Mouse (Mus musculus): ENCODE measurements around the gene Crcp.
A peak's percentile ranks its signal among the peaks of the same experiment; 100 is the strongest.

Crcp gene

GRCm38 (mm10) chr5:130056303-130056702, 27.2 kb downstream of the Crcp start:
- DNase-seq (ENCODE audit: low read depth, low spot score): no peak

GRCm38 (mm10) chr5:130059413-130060328, 30.6 kb downstream of the Crcp start:
- no peak for DNase-seq (ENCODE audit: low read depth, low spot score)

GRCm38 (mm10) chr5:130060329-130060665, 31.2 kb downstream of the Crcp start:
- DNase-seq (ENCODE audit: low read depth, low spot score): no peak

GRCm38 (mm10) chr5:130062096-130062495, 33.0 kb downstream of the Crcp start:
- DNase-seq (ENCODE audit: low read depth, low spot score): no peak

GRCm38 (mm10) chr5:130063760-130064159, 34.7 kb downstream of the Crcp start:
- no peak for DNase-seq (ENCODE audit: low read depth, low spot score)

GRCm38 (mm10) chr5:130065579-130065978, 36.5 kb downstream of the Crcp start:
- DNase-seq (ENCODE audit: low read depth, low spot score): no peak

- no peak for DNase-seq (ENCODE audit: low read depth, low spot score)
These were observed 38.8 kb downstream of the Crcp start for GRCm38 (mm10) chr5:130067841-130068264.

GRCm38 (mm10) chr5:130073026-130073425, 43.9 kb downstream of the Crcp start, which contains the start of gene Tpst1:
TSS of gene Tpst1 (plus strand) at chr5:130073326.
- no peak for DNase-seq (ENCODE audit: low read depth, low spot score)

GRCm38 (mm10) chr5:130074491-130074890, 45.4 kb downstream of the Crcp start:
- DNase-seq (ENCODE audit: low read depth, low spot score): no peak

- DNase-seq (ENCODE audit: low read depth, low spot score): no peak
These were observed 47.3 kb downstream of the Crcp start for GRCm38 (mm10) chr5:130076396-130076795.

GRCm38 (mm10) chr5:130078096-130078833, 49.2 kb downstream of the Crcp start:
- no peak for DNase-seq (ENCODE audit: low read depth, low spot score)

GRCm38 (mm10) chr5:130078834-130079156, 49.7 kb downstream of the Crcp start:
- no peak for DNase-seq (ENCODE audit: low read depth, low spot score)

GRCm38 (mm10) chr5:130079202-130080050, 50.3 kb downstream of the Crcp start:
- DNase-seq (ENCODE audit: low read depth, low spot score): peak; percentile 85

- DNase-seq (ENCODE audit: low read depth, low spot score): peak; percentile 19
These were observed 51.1 kb downstream of the Crcp start for GRCm38 (mm10) chr5:130080051-130080681.

GRCm38 (mm10) chr5:130081181-130081881, 52.2 kb downstream of the Crcp start:
- DNase-seq (ENCODE audit: low read depth, low spot score): no peak

GRCm38 (mm10) chr5:130082431-130082830, 53.3 kb downstream of the Crcp start:
- DNase-seq (ENCODE audit: low read depth, low spot score): no peak

- DNase-seq (ENCODE audit: low read depth, low spot score): no peak
These were observed 55.2 kb downstream of the Crcp start for GRCm38 (mm10) chr5:130084271-130084670.

GRCm38 (mm10) chr5:130088008-130088407, 58.9 kb downstream of the Crcp start:
- DNase-seq (ENCODE audit: low read depth, low spot score): no peak

- DNase-seq (ENCODE audit: low read depth, low spot score): no peak
These were observed 59.5 kb downstream of the Crcp start for GRCm38 (mm10) chr5:130088612-130089011.

GRCm38 (mm10) chr5:130089177-130089576, 60.1 kb downstream of the Crcp start:
- DNase-seq (ENCODE audit: low read depth, low spot score): no peak
